Mouse (Mus musculus): ENCODE data around the gene Plekha6.
"Not testable (repeated sequence)": the region's sequence is repeated elsewhere in the genome, so short reads cannot be mapped to it uniquely, and the experiment has no call there.

The Plekha6 gene

DNA sequence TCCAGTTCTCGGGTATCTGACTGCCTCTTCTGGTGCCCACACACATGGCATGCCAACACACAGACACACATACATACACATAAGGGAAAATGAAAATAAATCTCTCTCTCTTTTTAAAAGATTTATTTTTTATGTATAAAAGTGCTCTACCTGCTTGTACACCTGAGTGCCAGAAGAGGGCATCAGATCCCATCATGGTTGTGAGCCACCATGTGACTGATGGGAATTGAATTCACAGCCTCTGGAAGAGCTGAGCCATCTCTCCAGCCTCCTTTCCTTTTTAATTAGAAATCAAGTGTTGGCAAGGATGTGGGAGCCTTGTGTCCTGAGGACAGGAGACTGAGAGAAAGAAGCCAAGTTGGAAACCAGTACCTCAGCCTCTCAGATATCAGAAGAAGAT lies 153.1 kb downstream of the Plekha6 start:
- peak; percentile 8 for DNase-seq (ENCODE audit: low read depth, low spot score)

DNA sequence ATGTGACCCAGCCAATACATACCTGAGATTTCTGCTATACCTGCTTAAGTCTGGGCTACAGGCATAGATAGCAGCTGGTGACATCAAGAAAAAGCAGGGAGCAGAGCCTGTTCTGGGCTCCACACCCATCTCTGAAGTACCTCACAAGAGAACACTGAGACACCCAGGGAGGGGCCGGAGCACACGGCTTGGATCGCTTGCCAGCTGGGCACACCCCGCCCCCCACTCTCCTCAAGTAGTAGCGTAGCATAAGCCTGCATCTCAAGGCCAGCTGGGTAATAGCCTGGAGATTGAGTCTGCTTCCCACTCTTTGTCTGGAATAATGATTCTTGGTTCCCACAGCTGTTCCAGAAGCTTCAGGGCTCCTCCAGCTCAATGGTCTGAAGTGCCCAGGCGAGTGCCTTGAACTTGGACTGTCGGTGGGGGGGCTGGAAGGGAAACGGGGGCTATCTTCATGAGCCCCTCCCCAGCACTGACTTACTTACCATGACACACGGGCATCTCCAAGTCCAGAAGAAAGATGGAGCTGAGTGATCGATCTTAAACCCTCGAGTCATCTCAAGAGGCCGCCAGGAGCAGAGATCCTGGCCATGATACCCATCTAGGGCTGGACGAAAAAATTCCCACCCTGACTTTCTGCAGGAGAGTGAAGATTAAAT lies 157.4 kb downstream of the Plekha6 start, which contains the start of gene Kiss1:
Gene Kiss1, plus strand, starts transcription at position 609 of the 659 bp plus-strand sequence.
- no peak for DNase-seq (ENCODE audit: low read depth, low spot score)

DNA sequence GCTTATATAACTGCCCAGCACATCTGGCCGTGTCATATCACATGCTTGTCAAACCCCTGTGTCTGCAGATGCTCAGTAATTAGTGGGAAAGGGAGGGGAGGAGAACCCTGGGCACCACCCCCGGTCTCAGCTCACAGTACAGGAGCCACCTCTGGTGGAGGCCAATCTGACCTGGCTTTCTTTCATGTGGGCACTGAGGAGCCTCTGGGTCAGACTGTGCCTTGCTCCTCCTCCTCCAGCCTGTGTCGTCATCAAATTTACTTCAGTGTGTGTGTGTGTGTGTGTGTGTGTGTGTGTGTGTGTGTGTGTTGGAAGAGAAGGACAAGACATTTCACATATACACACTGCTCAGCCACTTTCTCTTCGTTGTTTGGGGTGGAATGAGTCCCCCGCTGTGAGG lies 159.3 kb downstream of the Plekha6 start:
- no peak for DNase-seq (ENCODE audit: low read depth, low spot score)

DNA sequence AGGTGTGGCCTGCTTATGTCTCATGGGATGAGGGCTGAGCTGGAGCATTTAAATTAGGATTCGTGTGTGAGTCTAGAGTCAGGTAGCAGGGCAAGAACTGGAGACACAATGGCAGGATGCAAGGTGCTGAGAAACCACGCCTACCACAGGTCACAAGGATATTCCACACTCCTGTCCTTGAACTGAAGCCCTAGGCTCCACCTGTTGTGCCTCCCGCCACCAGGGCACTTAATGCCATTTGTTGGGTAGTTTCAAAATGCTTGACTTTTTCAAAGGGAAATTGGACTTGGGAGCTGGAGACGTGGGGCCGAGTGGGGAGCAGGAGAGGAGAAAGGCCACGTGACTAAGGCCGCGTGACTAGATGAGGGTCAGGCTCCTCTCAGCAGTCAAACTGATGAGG lies 161.9 kb downstream of the Plekha6 start:
- DNase-seq (ENCODE audit: low read depth, low spot score) = no peak

DNA sequence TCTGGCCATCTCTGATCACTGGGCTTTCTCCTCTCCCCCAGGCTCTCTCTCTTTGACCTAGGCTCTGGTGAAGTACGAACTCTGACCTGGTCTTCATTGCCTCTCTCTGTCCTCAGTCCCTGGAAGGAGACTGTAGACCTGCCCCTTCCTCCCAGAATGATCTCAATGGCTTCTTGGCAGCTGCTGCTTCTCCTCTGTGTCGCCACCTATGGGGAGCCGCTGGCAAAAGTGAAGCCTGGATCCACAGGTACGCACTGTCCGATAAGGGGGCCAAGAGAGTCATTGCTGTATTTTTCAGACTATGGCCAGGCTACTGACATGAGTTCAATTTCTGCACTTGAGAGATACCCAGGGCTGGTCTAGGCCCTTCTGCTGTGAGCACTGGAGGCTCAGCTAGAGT lies 163.1 kb downstream of the Plekha6 start:
- no peak for DNase-seq (ENCODE audit: low read depth, low spot score)

DNA sequence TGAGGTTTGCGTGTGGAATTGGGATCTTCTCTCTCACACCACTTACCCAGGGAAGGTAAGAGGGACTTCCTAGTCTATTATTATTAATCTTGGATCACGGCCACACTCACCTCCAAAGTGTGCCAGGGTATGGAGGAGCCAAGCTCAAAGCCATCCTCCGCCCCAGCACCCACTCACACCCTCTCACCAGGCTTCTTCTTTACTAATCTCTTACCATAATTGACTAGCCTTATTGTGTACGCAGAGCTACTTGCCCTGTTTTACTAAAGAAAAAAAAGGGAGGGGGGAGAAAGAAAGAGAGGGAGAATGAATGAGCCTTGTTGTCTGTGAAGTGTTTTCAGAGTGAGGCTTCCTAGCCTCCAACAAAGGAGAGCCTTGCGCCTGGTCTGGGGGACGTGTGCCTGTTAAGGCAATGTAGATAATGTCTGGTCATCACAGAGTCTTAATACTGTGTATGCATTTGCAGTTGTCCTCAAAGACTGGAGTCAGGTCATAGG lies 164.3 kb downstream of the Plekha6 start:
- no peak for DNase-seq (ENCODE audit: low read depth, low spot score)

DNA sequence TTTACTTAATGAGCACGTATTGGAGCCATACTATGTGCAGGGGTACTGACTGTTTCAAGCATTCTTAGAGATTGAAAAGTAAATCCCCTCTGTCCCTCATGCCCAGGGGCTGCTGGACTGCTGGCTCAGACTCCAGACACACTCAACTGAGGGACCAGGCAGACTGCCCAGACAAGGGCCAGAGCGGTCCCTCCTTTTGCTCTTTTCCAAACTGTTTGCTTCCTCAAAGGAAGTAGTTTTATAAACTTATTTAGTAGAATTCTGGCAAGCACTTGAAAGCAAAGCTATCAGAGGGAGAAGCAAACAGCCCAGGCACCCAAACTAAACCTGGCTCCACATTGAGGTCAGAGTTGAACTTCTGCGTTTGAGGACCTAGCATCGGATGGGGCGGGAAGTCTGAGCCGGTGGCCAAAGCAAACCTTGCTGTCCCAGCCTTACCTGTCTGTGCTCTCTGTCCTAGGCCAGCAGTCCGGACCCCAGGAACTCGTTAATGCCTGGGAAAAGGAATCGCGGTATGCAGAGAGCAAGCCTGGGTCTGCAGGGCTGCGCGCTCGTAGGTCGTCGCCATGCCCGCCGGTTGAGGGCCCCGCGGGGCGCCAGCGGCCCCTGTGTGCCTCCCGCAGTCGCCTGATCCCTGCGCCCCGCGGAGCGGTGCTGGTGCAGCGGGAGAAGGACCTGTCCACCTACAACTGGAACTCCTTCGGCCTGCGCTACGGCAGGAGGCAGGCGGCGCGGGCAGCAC lies 165.1 kb downstream of the Plekha6 start:
- no peak for DNase-seq (ENCODE audit: low read depth, low spot score)

DNA sequence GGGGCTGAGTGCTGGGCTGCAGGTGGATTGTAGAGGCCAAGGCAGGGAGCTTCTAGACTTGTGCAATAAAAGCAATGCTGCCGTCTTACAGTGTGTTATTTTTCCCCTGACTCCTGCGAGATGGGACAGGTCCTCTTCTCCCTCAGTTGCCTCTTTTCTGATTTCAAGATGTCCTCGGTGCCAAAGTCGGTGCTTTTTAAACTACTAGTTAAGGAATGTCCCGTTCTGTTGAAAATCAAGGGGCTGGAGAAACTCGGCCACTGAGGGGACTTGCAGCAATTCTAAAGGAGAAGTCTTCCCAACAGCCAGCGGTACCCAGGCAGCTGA lies 165.6 kb downstream of the Plekha6 start:
- no peak for DNase-seq (ENCODE audit: low read depth, low spot score)

DNA sequence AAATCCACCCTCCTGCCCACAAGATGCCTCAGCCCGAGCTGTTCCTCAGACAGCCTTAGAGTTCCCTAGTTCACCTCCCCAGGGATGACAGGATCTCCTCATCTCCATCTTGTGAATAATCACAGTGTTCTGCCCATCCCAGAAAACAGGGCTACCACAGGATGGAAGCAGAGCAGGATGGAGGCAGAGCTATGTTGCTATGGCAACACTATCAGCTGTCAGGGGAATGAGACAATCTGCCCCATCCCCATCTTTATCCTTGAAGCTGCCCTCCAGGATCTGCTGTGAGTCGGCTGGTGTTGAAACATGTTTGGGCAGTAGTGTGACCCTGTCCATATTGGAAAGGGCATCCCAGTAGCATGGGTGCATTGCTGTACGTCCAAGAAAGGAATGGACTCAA lies 167.1 kb downstream of the Plekha6 start:
- no peak for DNase-seq (ENCODE audit: low read depth, low spot score)

DNA sequence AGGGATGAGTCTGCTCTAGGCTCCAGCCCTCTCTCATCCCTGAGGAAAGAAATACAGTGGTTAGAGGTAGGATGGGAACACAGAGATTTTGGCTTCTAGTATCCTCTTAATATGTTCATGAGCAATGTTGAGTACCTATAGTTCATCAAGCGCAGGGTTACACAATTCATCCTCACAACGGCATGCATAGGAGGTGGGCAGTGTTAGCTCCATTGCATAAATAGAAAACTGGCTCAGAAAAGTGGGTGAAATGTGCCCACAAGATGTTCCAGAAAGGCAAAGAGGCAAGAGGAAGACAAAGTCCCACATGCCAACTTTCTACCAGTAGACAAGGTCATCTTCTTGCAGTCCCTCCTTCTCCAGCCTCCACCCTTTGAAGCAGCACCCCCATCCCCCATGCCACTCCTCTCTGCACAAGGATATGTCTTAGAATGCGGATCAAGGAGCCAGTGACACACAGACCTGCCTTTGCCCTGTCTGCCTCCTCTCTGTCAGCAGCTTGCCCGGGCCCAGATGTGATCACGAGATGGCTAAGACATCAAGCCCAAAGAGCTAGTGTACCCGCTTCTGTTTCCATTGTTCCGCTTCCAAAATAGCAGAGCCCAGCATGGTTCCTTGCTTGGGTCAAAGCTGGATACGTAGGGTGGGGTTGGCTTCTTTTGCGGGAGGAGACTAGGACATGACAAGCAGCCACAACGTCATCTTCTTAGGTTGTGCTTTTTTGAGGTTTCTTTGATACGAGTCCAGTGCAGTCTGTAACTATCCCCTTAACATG lies 168.8 kb downstream of the Plekha6 start:
- no peak for DNase-seq (ENCODE audit: low read depth, low spot score)

DNA sequence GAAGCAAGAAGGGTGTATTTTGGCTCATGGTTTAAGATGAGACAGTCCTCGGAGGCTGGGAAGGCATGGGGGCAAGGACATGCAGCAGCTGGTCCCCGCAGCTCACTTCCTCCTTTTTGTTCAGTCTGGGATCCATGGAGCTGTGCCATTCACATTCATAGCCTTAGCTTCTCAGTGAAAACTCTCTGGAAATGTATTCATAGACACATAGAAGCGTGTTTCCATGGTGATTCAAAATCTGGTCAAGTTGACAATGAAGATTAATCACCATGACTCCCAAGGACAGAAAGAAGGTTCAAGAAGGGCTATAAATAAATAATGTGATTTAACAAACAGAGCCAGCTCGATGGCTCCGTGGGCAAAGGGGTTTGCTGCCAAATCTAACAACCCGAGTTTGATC lies 169.9 kb downstream of the Plekha6 start:
- no peak for DNase-seq (ENCODE audit: low read depth, low spot score)

DNA sequence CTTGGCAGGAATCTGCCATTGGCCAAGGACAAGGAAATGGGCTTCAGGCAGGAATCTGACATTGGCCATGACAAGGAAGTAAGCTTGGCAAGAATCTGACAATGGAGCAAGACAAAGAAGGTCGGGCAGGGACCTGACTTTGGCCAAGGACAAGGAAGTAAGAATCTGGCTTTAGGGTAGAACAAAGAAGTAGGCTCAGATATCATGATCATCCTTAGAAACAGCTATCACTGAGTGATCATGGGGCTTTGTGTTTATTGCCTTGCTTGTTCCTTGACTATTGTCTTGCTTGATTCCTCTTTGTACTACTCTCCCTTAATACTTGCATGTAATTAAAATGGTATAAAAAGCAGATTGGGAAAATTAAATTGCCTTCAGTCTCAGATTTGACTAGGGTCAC lies 176.4 kb downstream of the Plekha6 start:
- not testable (repeated sequence) for DNase-seq (ENCODE audit: low read depth, low spot score)

DNA sequence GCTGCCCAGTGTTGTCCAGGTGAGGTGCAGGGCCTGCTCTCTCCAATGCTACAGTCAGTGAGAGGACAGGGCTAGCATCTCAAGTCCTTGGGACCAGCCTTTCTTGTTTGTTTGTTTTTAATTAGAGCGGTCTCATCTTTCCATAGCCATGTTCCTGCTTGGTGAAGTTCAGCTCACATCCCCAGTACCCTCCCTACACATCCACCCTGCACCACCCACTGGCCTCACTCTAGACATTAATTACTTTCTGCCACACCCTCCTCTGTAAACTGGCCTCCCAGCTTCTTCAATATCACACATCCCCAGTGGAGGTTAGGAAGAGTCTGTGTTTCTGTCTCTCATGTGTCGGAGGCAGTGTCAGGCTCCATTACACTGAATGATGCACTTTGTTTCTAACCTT lies 180.3 kb downstream of the Plekha6 start:
- DNase-seq (ENCODE audit: low read depth, low spot score) = no peak

DNA sequence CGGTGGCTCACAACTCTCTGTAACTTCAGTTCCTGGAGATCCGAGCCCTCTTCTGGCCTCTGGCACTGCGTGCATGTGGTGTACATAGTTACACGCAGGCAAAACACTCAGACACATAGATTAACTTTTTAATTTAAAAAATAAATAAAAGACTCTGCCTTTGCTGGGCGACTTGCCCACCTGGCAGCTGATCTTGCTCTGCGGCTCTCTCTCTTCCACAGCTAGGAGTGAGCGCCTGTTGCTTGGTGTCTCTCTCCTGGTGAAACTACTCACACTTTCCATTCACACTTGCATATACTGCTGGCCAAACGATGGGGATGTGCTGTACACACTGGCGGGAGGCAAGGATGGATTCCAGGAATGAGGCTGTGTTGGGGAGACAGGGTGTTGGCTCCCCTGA lies 182.5 kb downstream of the Plekha6 start:
- DNase-seq (ENCODE audit: low read depth, low spot score) = no peak

DNA sequence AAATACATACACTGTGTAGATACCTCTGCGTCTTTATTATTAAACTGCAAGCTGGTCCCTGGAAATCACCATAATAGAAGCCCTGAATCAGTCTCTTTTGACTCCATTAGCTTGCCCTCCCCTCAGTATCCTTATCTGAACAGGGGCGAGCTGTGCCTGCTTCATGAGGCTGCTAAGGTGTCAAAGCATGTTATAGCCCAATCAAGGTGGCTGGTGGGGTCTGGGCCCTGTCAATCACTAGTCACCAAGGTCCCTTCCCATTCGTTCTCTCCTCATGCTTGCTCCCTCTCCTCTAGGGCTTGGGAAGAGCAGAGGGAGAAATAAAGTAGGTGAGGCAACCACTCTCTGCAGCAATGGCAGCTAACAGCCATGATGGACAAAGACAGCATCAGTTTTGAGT lies 183.2 kb downstream of the Plekha6 start:
- DNase-seq (ENCODE audit: low read depth, low spot score) = no peak

DNA sequence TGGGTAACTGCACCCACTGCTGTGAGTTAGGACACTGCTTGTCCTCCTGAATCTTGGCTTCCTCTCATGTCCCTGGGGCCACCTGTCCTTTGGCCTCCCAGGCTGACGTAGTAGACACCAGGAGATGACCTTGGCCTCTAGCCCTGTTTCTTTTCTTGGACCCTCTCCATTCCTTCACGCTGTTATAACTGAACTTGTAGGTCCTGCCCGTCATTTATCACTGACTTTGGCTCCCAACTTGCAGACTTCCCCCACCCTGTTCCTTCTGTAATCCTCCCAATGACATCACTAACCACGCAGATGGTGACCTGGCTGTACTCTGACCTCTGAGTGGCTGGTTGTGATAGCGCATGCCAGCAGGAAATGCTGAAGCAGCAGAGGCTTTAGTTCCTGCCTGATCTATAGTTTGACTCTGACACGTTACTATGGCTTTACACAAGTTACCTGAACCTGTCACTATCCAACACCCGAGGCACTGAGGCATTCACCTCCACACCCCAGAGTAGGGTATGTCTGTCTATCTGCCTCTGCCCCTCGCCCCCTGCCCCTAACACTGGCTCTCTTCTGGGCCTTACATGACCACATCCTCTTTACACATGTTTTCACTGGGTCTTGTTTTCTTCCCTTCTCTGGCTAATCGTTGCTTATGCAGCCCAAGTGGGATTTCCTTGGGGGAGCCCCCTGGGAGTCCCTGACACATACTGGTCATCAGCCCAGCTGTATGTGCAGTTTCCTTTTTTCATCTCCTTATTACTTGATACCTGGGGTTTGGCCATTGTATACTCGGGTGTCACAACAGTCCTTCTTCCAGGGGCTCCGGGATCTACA lies 183.9 kb downstream of the Plekha6 start:
- peak; percentile 56 for DNase-seq (ENCODE audit: low read depth, low spot score)

DNA sequence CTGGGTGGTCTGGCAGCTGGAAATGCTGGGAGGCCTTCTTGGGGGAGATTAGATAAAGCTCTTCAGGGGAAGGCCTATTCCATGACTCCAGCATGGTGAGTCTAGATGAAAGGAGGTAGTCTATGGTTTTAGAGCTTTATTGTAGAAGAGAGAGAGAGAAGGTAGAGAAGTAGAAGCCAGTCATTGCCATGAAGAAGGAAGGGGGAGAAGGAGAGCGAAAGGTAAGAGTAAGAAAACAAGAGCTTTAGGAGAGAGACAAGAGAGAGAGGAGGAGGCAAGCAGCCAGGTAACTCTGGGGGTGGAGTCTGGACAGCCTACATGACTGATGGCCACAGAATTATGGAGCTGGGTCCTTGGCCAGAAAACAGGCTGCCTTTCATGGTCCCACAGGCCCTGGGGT lies 186.2 kb downstream of the Plekha6 start, which contains the start of gene Ren1:
Gene Ren1, plus strand, starts transcription at position 301 of the 400 bp plus-strand sequence.
- DNase-seq (ENCODE audit: low read depth, low spot score) = no peak

DNA sequence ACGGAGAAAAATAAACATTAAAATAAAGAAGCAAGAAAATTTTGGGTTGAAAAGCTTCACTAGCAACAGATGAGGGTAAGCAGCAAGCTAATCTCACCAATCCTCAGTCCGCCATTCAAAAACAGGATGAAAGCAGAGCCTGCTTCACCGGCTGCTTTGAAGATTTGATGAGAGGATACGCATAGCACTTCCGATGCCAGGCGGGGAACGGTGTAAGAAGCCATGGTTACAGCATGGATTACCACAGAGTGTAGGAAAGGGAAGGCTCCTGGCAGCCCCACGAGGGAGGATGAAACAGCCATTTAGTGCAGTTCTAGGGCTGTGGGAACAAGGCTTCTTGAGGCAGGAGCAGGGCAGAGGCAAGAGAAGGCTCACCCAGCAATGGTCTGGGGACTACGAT lies 187.8 kb downstream of the Plekha6 start:
- no peak for DNase-seq (ENCODE audit: low read depth, low spot score)

Measured in A20 (cell line).